Mouse (Mus musculus): Measurements from ENCODE around the gene Usp37.
A peak's percentile ranks its signal among the peaks of the same experiment; 100 is the strongest.
"Not testable (repeated sequence)": the region's sequence is repeated elsewhere in the genome, so short reads cannot be mapped to it uniquely, and the experiment has no call there.

Gene Usp37

GRCm38 (mm10) chr1:74544184-74544583 lies at the start of gene Usp37:
Usp37 (minus strand) TSS chr1:74544284.
- DNase-seq (ENCODE audit: low read depth, low spot score): no peak

- DNase-seq (ENCODE audit: low read depth, low spot score): peak; percentile 98
These were observed 43.8 kb upstream of the Usp37 start, which contains the start of the genes Zfp142 and Bcs1l for GRCm38 (mm10) chr1:74587773-74588445. Zfp142 (minus strand) TSS chr1:74588246. Bcs1l (plus strand) TSS chr1:74588289.

- DNase-seq (ENCODE audit: low read depth, low spot score): no peak
These were observed 43.2 kb upstream of the Usp37 start for GRCm38 (mm10) chr1:74587233-74587772.

- DNase-seq (ENCODE audit: low read depth, low spot score): peak; percentile 93
These were observed 40.7 kb upstream of the Usp37 start for GRCm38 (mm10) chr1:74584616-74585398.

- DNase-seq (ENCODE audit: low read depth, low spot score): no peak
These were observed 38.5 kb upstream of the Usp37 start for GRCm38 (mm10) chr1:74582621-74583020.

- DNase-seq (ENCODE audit: low read depth, low spot score): no peak
These were observed 25.9 kb upstream of the Usp37 start for GRCm38 (mm10) chr1:74569739-74570719.

- DNase-seq (ENCODE audit: low read depth, low spot score): no peak
These were observed 21.8 kb upstream of the Usp37 start for GRCm38 (mm10) chr1:74565834-74566233.

- DNase-seq (ENCODE audit: low read depth, low spot score): no peak
These were observed 15.0 kb upstream of the Usp37 start for GRCm38 (mm10) chr1:74559061-74559460.

- peak; percentile 79 for DNase-seq (ENCODE audit: low read depth, low spot score)
These were observed 1.6 kb downstream of the Usp37 start, which contains the start of gene Plcd4 for GRCm38 (mm10) chr1:74542451-74542961. Plcd4 (plus strand) TSS chr1:74542888.

GRCm38 (mm10) chr1:74538650-74539049 lies 5.4 kb downstream of the Usp37 start:
- peak; percentile 89 for DNase-seq (ENCODE audit: low read depth, low spot score)

GRCm38 (mm10) chr1:74528589-74528988 lies 15.5 kb downstream of the Usp37 start:
- DNase-seq (ENCODE audit: low read depth, low spot score): no peak

- no peak for DNase-seq (ENCODE audit: low read depth, low spot score)
These were observed 19.3 kb downstream of the Usp37 start for GRCm38 (mm10) chr1:74524746-74525145.

- no peak for DNase-seq (ENCODE audit: low read depth, low spot score)
These were observed 24.2 kb downstream of the Usp37 start for GRCm38 (mm10) chr1:74519875-74520274.

- DNase-seq (ENCODE audit: low read depth, low spot score): not testable (repeated sequence)
These were observed 31.1 kb downstream of the Usp37 start for GRCm38 (mm10) chr1:74512999-74513398.

- DNase-seq (ENCODE audit: low read depth, low spot score): no peak
These were observed 32.8 kb downstream of the Usp37 start for GRCm38 (mm10) chr1:74511306-74511705.

- no peak for DNase-seq (ENCODE audit: low read depth, low spot score)
These were observed 36.3 kb downstream of the Usp37 start for GRCm38 (mm10) chr1:74507780-74508179.

- peak; percentile 8 for DNase-seq (ENCODE audit: low read depth, low spot score)
These were observed 37.6 kb downstream of the Usp37 start for GRCm38 (mm10) chr1:74506471-74506881.

GRCm38 (mm10) chr1:74505721-74506464 lies 38.2 kb downstream of the Usp37 start, which contains the start of gene Cnot9:
Cnot9 (plus strand) TSS chr1:74506058.
- DNase-seq (ENCODE audit: low read depth, low spot score): peak; percentile 99

- DNase-seq (ENCODE audit: low read depth, low spot score): no peak
These were observed 38.7 kb downstream of the Usp37 start for GRCm38 (mm10) chr1:74505393-74505720.

GRCm38 (mm10) chr1:74501106-74501505 lies 43.0 kb downstream of the Usp37 start:
- DNase-seq (ENCODE audit: low read depth, low spot score): no peak
